Mouse (Mus musculus) MEL (cell line): ENCODE measurements around the gene Asb4. TPM values are rescaled to one million over a fixed set of nuclear protein-coding genes. Genes with fewer than 3 reads are reported as not detected.

Experiments used
- DNase-seq: peaks from one replicate; pipeline ENCODE4 v3.0.0; 2011; ENCODE audit warnings: low read depth, low spot score
- H3K27ac ChIP-seq: 2 replicates; pipeline ENCODE4 v1.5.1; 2012; ENCODE audit warnings: low read depth, mild to moderate bottlenecking, control low read depth, low read length, moderate library complexity; ENCODE audit not compliant: control insufficient read depth
- H3K27me3 ChIP-seq, 2 experiments: fragments of 150-350 bp in 1 of 2; sonication (generic) in 1 of 2; 2 replicates each; pipeline ENCODE4 v1.6.1; 2012; ENCODE audit warnings: low read length in 2 of 2, mild to moderate bottlenecking in 2 of 2, improper control_type of control experiment in 1 of 2, moderate library complexity in 1 of 2; ENCODE audit not compliant: insufficient read depth in 2 of 2, control insufficient read depth in 1 of 2
- H3K36me3 ChIP-seq, 2 experiments: 2 replicates each; pipeline ENCODE4 v1.6.1; 2012 to 2014; ENCODE audit warnings: low read length in 2 of 2, improper control_type of control experiment in 1 of 2, inconsistent platforms in 1 of 2, mild to moderate bottlenecking in 1 of 2; ENCODE audit not compliant: insufficient read depth in 2 of 2, control insufficient read depth in 1 of 2
- H3K4me1 ChIP-seq, 2 experiments: fragments of 150-350 bp in 1 of 2; sonication (generic) in 1 of 2; 2 replicates each; pipeline ENCODE4 v1.6.1; 2012; ENCODE audit warnings: low read length in 2 of 2, improper control_type of control experiment in 1 of 2, mild to moderate bottlenecking in 1 of 2; ENCODE audit not compliant: insufficient read depth in 2 of 2, control insufficient read depth in 1 of 2
- H3K4me3 ChIP-seq, 2 experiments: fragments of 150-350 bp in 1 of 2; sonication (generic) in 1 of 2; 2 replicates each; pipeline ENCODE4 v1.5.1; 2012; ENCODE audit warnings: low read depth in 2 of 2, low read length in 2 of 2, mild to moderate bottlenecking in 2 of 2, moderate library complexity in 2 of 2, control low read depth in 1 of 2, improper control_type of control experiment in 1 of 2; ENCODE audit not compliant: control insufficient read depth in 1 of 2, insufficient read depth in 1 of 2
- H3K79me2 ChIP-seq: 2 replicates; pipeline ENCODE4 v1.6.1; 2012; ENCODE audit warnings: mild to moderate bottlenecking, low read length, moderate library complexity; ENCODE audit not compliant: control insufficient read depth, poor library complexity, insufficient read depth
- H3K9ac ChIP-seq: 2 replicates; pipeline ENCODE4 v1.6.1; 2012; ENCODE audit warnings: low read depth, mild to moderate bottlenecking, control low read depth, low read length, moderate library complexity; ENCODE audit not compliant: control insufficient read depth, poor library complexity, severe bottlenecking
- H3K9me3 ChIP-seq: fragments of 150-350 bp; sonication (generic); replicated peaks from 2 replicates; pipeline ENCODE4 v1.6.1; 2012; ENCODE audit warnings: mild to moderate bottlenecking, low read length, improper control_type of control experiment, moderate library complexity; ENCODE audit not compliant: insufficient read depth
- CTCF ChIP-seq, 3 experiments: IDR thresholded peaks in 2 of 3; conservative IDR thresholded peaks in 1 of 3; 2 replicates each; pipeline ENCODE4 v1.5.1; 2011 to 2012; ENCODE audit warnings: low read length in 3 of 3, low read depth in 2 of 3, mild to moderate bottlenecking in 2 of 3, improper control_type of control experiment in 1 of 3, inconsistent platforms in 1 of 3, mixed read lengths in 1 of 3, moderate library complexity in 1 of 3; ENCODE audit not compliant: control insufficient read depth in 1 of 3, insufficient read depth in 1 of 3, poor library complexity in 1 of 3, severe bottlenecking in 1 of 3
- E2F4 ChIP-seq: IDR thresholded peaks from 2 replicates; pipeline ENCODE4 v1.6.1; 2011; ENCODE audit warnings: low read depth, low read length, improper control_type of control experiment, borderline replicate concordance
- GABPA ChIP-seq: IDR thresholded peaks from 2 replicates; pipeline ENCODE4 v1.6.1; 2012; ENCODE audit warnings: low read depth, mild to moderate bottlenecking, inconsistent platforms, low read length, improper control_type of control experiment, moderate library complexity
- GATA1 ChIP-seq: IDR thresholded peaks from 2 replicates; pipeline ENCODE4 v1.6.1; 2011; ENCODE audit warnings: low read depth, low read length, improper control_type of control experiment
- JUND ChIP-seq: IDR thresholded peaks from 2 replicates; pipeline ENCODE4 v1.6.1; 2011; ENCODE audit warnings: low read depth, mild to moderate bottlenecking, improper control_type of control experiment, low read length
- KAT2A ChIP-seq: conservative IDR thresholded peaks from 2 replicates; pipeline ENCODE4 v1.6.1; 2012; ENCODE audit warnings: low read depth, low read length, improper control_type of control experiment, inconsistent platforms
- MAFK ChIP-seq: IDR thresholded peaks from 2 replicates; pipeline ENCODE4 v1.6.1; 2011; ENCODE audit warnings: low read depth, mild to moderate bottlenecking, low read length, improper control_type of control experiment, borderline replicate concordance
- MAX ChIP-seq: IDR thresholded peaks from 2 replicates; pipeline ENCODE4 v1.6.1; 2011; ENCODE audit warnings: low read length, improper control_type of control experiment
- NELFE ChIP-seq: IDR thresholded peaks from 2 replicates; pipeline ENCODE4 v1.6.1; 2011; ENCODE audit warnings: low read depth, low read length, improper control_type of control experiment
- RCOR1 ChIP-seq: IDR thresholded peaks from 2 replicates; pipeline ENCODE4 v1.6.1; 2012; ENCODE audit warnings: low read depth, mild to moderate bottlenecking, inconsistent platforms, low read length, improper control_type of control experiment
- TCF12 ChIP-seq: IDR thresholded peaks from 2 replicates; pipeline ENCODE4 v1.6.1; 2014; ENCODE audit warnings: low read depth, mild to moderate bottlenecking, inconsistent platforms, low read length, improper control_type of control experiment, moderate library complexity
- ZKSCAN1 ChIP-seq: IDR thresholded peaks from 2 replicates; pipeline ENCODE4 v1.6.1; 2012; ENCODE audit warnings: low read depth, mild to moderate bottlenecking, inconsistent platforms, low read length, improper control_type of control experiment, moderate library complexity
- polyA plus RNA-seq, 2 experiments: library from polyadenylated mRNA; stranded (reverse) in 1 of 2; unstranded in 1 of 2; fragments of >175 nt in 1 of 2; fragments of >200 nt in 1 of 2; gene quantifications; 2 replicates each; pipeline versions ENCODE4 v1.2.1 to v1.2.4; 2012; ENCODE audit warnings: low replicate concordance in 2 of 2, low read depth in 1 of 2; ENCODE audit not compliant: insufficient read length in 2 of 2, insufficient read depth in 1 of 2, missing spikeins in 1 of 2
- total RNA-seq: library from RNA; depleted of rRNA; stranded (reverse); fragments of 300-350 nt; gene quantifications from 2 replicates; pipeline ENCODE4 v1.2.3, GENCODE M21; 2012

The Asb4 gene
- total and polyA plus RNA-seq, 3 experiments = not detected

DNA sequence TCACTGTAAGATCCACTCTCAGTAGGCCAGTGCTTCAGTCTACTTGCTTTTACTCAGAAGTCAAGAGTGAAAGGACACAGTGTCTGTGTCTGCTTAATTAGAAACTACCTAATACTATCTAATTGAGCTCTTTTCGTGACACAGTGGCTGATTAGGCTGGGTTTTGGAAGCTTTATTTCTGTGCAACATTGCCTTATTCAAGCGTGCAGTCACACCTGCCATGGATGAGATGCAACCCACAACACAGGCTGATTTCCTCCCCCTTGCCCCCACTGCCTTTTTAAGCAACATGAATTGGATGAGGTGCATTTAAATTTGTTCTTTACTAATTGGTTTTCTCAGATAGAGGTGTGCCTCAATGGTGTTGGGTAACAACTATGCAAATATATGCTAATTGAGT, 50.7 kb downstream of the Asb4 start:
- Histone ChIP-seq H3K9me3 (no peaks in the 10 kb centered on the region), H3K9ac (no peak overlapping the region)
- DNase-seq = no peak

DNA sequence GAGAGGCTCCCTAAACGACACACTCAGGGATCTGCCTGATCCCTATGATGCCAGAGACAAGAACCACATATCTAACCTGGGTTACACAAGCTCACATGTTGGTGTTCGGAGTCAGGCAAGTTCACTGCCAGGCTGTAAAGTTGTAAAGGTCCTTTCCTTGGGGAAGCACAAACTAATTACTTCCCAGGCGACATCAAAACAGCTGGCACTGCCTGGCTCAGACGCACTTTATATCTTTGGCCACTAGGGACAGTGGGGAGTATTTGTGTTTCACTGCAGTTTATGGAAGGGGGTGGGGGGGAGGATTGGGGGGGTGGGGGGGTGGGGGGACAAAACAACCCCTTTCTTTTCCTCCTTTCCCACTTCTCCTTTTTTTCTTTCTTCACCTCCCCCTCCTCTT, 54.6 kb downstream of the Asb4 start:
- Histone ChIP-seq H3K27me3 (peaks cover 0 to 2% of the 10 kb centered on the region in 2 experiments; a peak in 3 of 4 replicates), H3K4me1 (peaks cover 0 to 3% of the 10 kb centered on the region in 2 experiments; a peak in 2 of 4 replicates), H3K9ac (no peak overlapping the region), H3K9me3 (no peaks in the 10 kb centered on the region), H3K79me2 (no peaks in the 10 kb centered on the region), H3K4me3 (no peak overlapping the region), H3K36me3 (peaks cover 0 to 3% of the 10 kb centered on the region in 2 experiments; a peak in 2 of 4 replicates), H3K27ac (no peak overlapping the region)
- DNase-seq = peak; percentile 17
- TF ChIP-seq GABPA (no peak), CTCF (IDR thresholded peaks at IDR 0.05 in 2 of 3, conservative IDR thresholded peaks at IDR 0.05 in 1 of 3; ENCODE audit: control insufficient read depth in 1 of 3, insufficient read depth in 1 of 3, low read depth in 2 of 3, low read length in 3 of 3, poor library complexity in 1 of 3, severe bottlenecking in 1 of 3) (peak; percentile 23 to 26 (median 24); a peak in 3 of 6 replicates)

More for the DNA sequence above, 50.7 kb downstream of the Asb4 start:
- H3K36me3 ChIP-seq = no peaks in the 10 kb centered on the region
- H3K4me3 ChIP-seq = no peak overlapping the region
- TF ChIP-seq MAX (no peak), KAT2A (no peak), MAFK (no peak), E2F4 (no peak), GATA1 (no peak), ZKSCAN1 (no peak), NELFE (no peak), TCF12 (no peak), JUND (no peak)
- no peaks in the 10 kb centered on the region for H3K79me2 ChIP-seq
- H3K27ac ChIP-seq = no peak overlapping the region
- no peaks in the 10 kb centered on the region for H3K4me1 ChIP-seq
- H3K27me3 ChIP-seq = peaks cover 0 to 2% of the 10 kb centered on the region in 2 experiments

DNA sequence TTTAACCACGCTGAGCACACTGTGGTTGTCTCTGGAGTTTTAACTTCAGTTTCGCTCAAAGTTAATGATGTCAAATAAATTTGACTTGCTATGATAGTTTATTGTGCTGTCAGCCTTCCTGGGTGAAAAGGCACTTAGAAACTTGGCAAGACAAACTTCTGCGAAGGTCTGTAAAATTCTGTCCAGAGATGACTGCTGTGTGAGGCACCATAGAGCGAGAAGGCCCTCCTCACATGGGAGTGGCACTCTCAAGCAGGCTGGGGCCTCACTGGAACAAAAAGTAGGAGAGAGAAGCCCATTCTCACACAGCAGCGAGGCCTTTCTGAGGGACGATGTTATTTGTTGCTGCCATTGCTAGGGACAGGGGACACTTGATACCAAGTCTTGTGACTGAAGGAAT, 58.0 kb downstream of the Asb4 start:
- Histone ChIP-seq H3K27ac (no peak overlapping the region), H3K4me3 (no peak overlapping the region), H3K27me3 (no peaks in the 10 kb centered on the region; a peak in 1 of 4 replicates), H3K9ac (no peak overlapping the region), H3K79me2 (no peaks in the 10 kb centered on the region), H3K9me3 (no peaks in the 10 kb centered on the region), H3K4me1 (peaks cover 0 to 7% of the 10 kb centered on the region in 2 experiments; a peak in 3 of 4 replicates), H3K36me3 (peaks cover 0 to 6% of the 10 kb centered on the region in 2 experiments; a peak in 2 of 4 replicates)
- no peak for DNase-seq
- no peak for TF ChIP-seq RCOR1
